Mouse (Mus musculus): ENCODE results near the gene Prkcq. TPM values are rescaled to one million over a fixed set of nuclear protein-coding genes. Genes with fewer than 3 reads are reported as not detected.
A peak's percentile ranks its signal among the peaks of the same experiment; 100 is the strongest.

Gene Prkcq
- polyA plus RNA-seq, 1 experiment from 2014 or later: 5.6 TPM

DNA sequence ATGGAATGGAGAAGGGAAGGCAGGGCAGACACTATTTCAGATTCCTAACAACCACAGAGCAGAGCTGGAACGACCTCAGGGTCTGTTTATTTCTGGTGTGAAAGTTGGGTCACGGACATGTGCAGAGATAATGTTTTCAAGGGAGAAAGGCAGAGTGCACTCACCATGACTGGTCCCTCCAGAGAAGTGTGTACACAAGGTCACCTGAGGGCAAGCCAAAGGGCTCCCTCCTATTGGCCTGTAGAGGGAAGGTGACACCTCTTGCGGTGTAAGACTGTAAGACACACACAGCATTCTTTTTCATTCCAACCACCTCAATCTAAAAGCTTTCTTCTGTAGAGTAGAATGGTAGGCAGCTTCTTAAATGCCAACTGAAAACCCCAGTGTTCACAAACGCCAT, 9.6 kb downstream of the Prkcq start:
- Histone ChIP-seq H3K4me3 (replicated peaks; ENCODE audit: low read depth, low read length) (no peak overlapping the region), H3K9ac (ENCODE audit: low read depth, low read length) (no peak overlapping the region), H3K9me3 (replicated peaks; ENCODE audit: low read length) (no peaks in the 10 kb centered on the region), H3K4me1 (replicated peaks; ENCODE audit: insufficient read depth, low read length) (no peaks in the 10 kb centered on the region), H3K27me3 (ENCODE audit: insufficient read depth, low read length) (no peaks in the 10 kb centered on the region), H3K4me2 (ENCODE audit: low read length) (no peak overlapping the region), H3K36me3 (ENCODE audit: insufficient read depth, low read length) (no peaks in the 10 kb centered on the region), H3K27ac (no peak overlapping the region)
- ATAC-seq (replicated peaks; ENCODE audit: low FRiP score, low read depth) (peak; percentile 66; the same call in 1 of the 2 replicates), DNase-seq (ENCODE audit: low spot score) (peak; percentile 22)
- TF ChIP-seq CTCF (IDR thresholded peaks at IDR 0.05; ENCODE audit: low read depth): no peak
- WGBS: 42% methylated on average over 4 of the region's 4 CpGs

DNA sequence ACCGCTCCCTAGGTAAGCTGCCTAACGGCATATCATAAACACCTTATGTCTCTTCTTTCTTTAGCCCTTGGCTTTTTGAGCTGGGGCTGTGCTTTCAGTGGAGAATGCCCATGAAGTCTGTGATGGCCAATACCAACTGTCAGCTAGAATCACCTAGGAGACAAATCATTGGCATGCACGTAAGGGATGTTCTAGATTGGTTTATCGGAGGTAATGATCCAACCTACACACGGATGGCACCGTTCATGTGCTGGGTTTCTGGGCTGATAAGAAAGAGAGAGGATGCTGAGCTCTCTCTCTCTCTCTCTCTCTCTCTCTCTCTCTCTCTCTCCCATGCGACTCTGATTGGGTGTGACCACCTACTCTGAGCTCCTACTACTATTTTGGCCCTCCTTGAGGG, 10.2 kb downstream of the Prkcq start:
- no peak overlapping the region for H3K9ac ChIP-seq (ENCODE audit: low read depth, low read length)
- H3K4me1 ChIP-seq (replicated peaks; ENCODE audit: insufficient read depth, low read length): no peaks in the 10 kb centered on the region
- H3K9me3 ChIP-seq (replicated peaks; ENCODE audit: low read length): no peaks in the 10 kb centered on the region
- H3K4me3 ChIP-seq (replicated peaks; ENCODE audit: low read depth, low read length): no peak overlapping the region
- no peak for TF ChIP-seq CTCF (IDR thresholded peaks at IDR 0.05; ENCODE audit: low read depth)
- no peak for ATAC-seq (replicated peaks; ENCODE audit: low FRiP score, low read depth)
- 92% methylated on average over 7 of the region's 7 CpGs for WGBS
- no peaks in the 10 kb centered on the region for H3K27me3 ChIP-seq (ENCODE audit: insufficient read depth, low read length)
- no peak for DNase-seq (ENCODE audit: low spot score)
- H3K4me2 ChIP-seq (ENCODE audit: low read length): no peak overlapping the region
- no peaks in the 10 kb centered on the region for H3K36me3 ChIP-seq (ENCODE audit: insufficient read depth, low read length)
- H3K27ac ChIP-seq: no peak overlapping the region

DNA sequence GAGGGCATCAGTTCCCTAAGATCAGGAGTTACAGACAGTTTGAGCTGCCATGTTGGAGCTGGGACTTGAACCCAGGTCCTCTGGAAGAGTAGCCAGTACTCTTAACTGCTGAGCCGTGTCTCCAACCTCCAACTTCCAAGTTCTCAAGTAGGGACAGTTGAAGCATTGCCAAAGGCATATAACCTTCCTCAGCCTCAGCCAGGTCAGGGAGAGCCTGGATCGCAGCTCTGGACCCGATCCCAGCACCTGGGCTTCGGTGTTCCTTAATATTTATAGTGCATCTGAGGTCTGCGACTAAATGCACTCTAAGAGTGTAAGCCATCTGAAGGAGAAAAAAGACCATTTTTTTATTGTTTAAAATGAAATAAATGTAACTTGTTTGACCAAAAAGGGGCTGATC, 12.1 kb downstream of the Prkcq start:
- Histone ChIP-seq H3K4me3 (replicated peaks; ENCODE audit: low read depth, low read length) (no peak overlapping the region), H3K4me1 (replicated peaks; ENCODE audit: insufficient read depth, low read length) (no peaks in the 10 kb centered on the region), H3K9ac (ENCODE audit: low read depth, low read length) (no peak overlapping the region), H3K4me2 (ENCODE audit: low read length) (no peak overlapping the region), H3K36me3 (ENCODE audit: insufficient read depth, low read length) (no peaks in the 10 kb centered on the region), H3K27ac (no peak overlapping the region), H3K9me3 (replicated peaks; ENCODE audit: low read length) (no peaks in the 10 kb centered on the region), H3K27me3 (ENCODE audit: insufficient read depth, low read length) (no peaks in the 10 kb centered on the region)
- TF ChIP-seq CTCF (IDR thresholded peaks at IDR 0.05; ENCODE audit: low read depth): no peak
- 70% methylated on average over 5 of the region's 5 CpGs for WGBS
- ATAC-seq (replicated peaks; ENCODE audit: low FRiP score, low read depth): no peak
- DNase-seq (ENCODE audit: low spot score): no peak

DNA sequence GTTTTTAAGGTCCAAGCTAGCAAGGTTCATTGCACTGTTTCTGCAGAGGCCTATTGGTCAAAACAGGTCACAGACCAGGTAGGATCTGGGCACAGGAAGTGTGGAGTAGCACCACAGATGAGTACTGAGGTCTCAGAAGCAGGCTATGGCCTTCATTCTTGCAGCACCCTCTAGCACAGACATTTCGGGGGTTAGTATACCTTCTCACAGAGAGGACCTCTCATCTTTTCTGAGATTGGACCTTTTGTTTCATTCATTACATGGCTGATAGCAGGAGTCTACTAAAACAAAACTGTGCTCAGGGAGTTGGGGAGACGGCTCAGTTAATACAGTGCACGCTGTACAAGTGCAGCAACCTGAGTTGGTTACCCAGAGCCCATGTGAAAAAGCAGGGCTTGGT, 14.7 kb downstream of the Prkcq start:
- no peak overlapping the region for H3K4me2 ChIP-seq (ENCODE audit: low read length)
- H3K9me3 ChIP-seq (replicated peaks; ENCODE audit: low read length): no peaks in the 10 kb centered on the region
- no peak for DNase-seq (ENCODE audit: low spot score)
- WGBS: 90% methylated on average over 3 of the region's 3 CpGs
- no peak overlapping the region for H3K27ac ChIP-seq
- TF ChIP-seq CTCF (IDR thresholded peaks at IDR 0.05; ENCODE audit: low read depth): no peak
- H3K36me3 ChIP-seq (ENCODE audit: insufficient read depth, low read length): no peaks in the 10 kb centered on the region
- no peak for ATAC-seq (replicated peaks; ENCODE audit: low FRiP score, low read depth)
- H3K4me1 ChIP-seq (replicated peaks; ENCODE audit: insufficient read depth, low read length): no peaks in the 10 kb centered on the region
- no peak overlapping the region for H3K4me3 ChIP-seq (replicated peaks; ENCODE audit: low read depth, low read length)
- H3K27me3 ChIP-seq (ENCODE audit: insufficient read depth, low read length): no peaks in the 10 kb centered on the region
- no peak overlapping the region for H3K9ac ChIP-seq (ENCODE audit: low read depth, low read length)

DNA sequence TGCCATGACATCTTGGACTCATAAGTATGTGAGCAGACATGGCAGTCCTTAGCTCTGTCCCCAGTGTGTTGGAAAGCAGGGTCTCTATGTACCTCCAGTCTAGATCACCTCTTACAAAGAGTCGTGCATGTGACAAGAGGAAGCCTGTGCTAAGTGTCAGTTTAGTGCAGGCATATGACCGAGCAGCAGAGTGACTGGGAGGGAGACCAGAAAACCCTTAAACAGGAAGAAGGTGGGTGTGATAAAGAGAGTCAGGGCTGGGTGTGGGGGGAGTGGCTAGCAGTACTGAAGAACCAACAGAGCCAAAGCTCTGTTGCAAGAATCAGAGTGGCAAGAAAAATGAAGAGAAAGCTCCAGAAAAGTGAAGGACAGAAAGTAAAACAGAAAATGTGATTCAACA, 15.3 kb downstream of the Prkcq start:
- Histone ChIP-seq H3K27me3 (ENCODE audit: insufficient read depth, low read length) (no peaks in the 10 kb centered on the region), H3K36me3 (ENCODE audit: insufficient read depth, low read length) (no peaks in the 10 kb centered on the region), H3K4me2 (ENCODE audit: low read length) (no peak overlapping the region), H3K9ac (ENCODE audit: low read depth, low read length) (no peak overlapping the region), H3K4me3 (replicated peaks; ENCODE audit: low read depth, low read length) (no peak overlapping the region), H3K27ac (no peak overlapping the region), H3K4me1 (replicated peaks; ENCODE audit: insufficient read depth, low read length) (no peaks in the 10 kb centered on the region), H3K9me3 (replicated peaks; ENCODE audit: low read length) (no peaks in the 10 kb centered on the region)
- ATAC-seq (replicated peaks; ENCODE audit: low FRiP score, low read depth): no peak
- DNase-seq (ENCODE audit: low spot score): no peak
- 38% methylated on average over 2 of the region's 2 CpGs for WGBS
- no peak for TF ChIP-seq CTCF (IDR thresholded peaks at IDR 0.05; ENCODE audit: low read depth)

DNA sequence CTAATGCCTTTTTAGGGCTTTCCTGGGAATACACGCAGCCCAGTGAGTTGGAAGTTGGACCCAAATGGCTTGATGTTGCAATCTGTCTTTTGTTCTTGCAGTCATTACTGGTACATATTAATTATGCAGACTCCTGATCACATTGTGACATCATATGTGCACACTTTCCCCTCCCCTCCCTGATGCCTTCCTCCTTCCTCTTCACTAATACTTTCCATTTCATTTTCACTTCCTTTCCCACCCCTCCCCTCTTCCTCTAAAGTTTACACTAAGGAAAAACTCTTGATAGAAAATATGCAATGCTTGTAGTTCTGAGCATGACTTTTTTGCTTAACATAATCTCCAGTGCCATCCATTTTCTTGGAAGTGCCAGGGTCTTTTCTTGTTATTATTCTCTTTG, 16.4 kb downstream of the Prkcq start:
- no peaks in the 10 kb centered on the region for H3K9me3 ChIP-seq (replicated peaks; ENCODE audit: low read length)
- no peaks in the 10 kb centered on the region for H3K27me3 ChIP-seq (ENCODE audit: insufficient read depth, low read length)
- no peak overlapping the region for H3K9ac ChIP-seq (ENCODE audit: low read depth, low read length)
- TF ChIP-seq CTCF (IDR thresholded peaks at IDR 0.05; ENCODE audit: low read depth): no peak
- H3K4me2 ChIP-seq (ENCODE audit: low read length): no peak overlapping the region
- H3K4me1 ChIP-seq (replicated peaks; ENCODE audit: insufficient read depth, low read length): no peaks in the 10 kb centered on the region
- DNase-seq (ENCODE audit: low spot score): no peak
- no peak overlapping the region for H3K27ac ChIP-seq
- 88% methylated on average over 1 of the region's 1 CpGs for WGBS
- ATAC-seq (replicated peaks; ENCODE audit: low FRiP score, low read depth): no peak
- H3K4me3 ChIP-seq (replicated peaks; ENCODE audit: low read depth, low read length): no peak overlapping the region
- no peaks in the 10 kb centered on the region for H3K36me3 ChIP-seq (ENCODE audit: insufficient read depth, low read length)

DNA sequence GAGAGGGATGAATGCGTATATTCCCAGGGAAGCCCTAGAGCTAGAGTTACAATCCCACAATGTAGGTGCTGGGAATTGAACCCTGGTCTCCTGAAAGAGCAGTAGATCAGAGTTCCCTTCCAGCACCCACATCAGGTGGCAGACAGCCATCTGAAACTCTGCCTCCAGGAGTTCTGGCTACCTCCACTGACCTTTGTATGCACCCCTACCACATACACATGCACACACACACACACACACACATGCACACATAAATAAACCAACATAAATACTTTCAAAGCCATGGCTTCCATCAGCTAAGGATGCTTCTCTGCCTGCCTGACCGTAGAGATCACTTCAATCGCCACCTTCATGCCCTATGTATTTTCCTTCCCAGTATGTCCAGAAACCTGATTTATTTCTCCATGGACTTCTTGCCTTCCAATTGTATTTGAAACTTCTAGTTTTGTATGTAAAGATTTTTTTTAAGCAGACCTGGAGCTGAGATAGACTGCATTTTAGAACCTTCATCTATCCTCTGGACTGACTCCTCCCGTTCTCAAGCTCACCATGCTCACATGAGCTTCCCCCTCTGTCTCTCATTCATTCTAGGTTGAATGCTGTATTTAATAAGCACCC, 17.4 kb downstream of the Prkcq start:
- WGBS: 86% methylated on average over 4 of the region's 4 CpGs
- no peak overlapping the region for H3K27ac ChIP-seq
- H3K27me3 ChIP-seq (ENCODE audit: insufficient read depth, low read length): no peaks in the 10 kb centered on the region
- no peak overlapping the region for H3K4me2 ChIP-seq (ENCODE audit: low read length)
- H3K9me3 ChIP-seq (replicated peaks; ENCODE audit: low read length): no peaks in the 10 kb centered on the region
- H3K9ac ChIP-seq (ENCODE audit: low read depth, low read length): no peak overlapping the region
- no peaks in the 10 kb centered on the region for H3K36me3 ChIP-seq (ENCODE audit: insufficient read depth, low read length)
- no peak overlapping the region for H3K4me3 ChIP-seq (replicated peaks; ENCODE audit: low read depth, low read length)
- no peak for TF ChIP-seq CTCF (IDR thresholded peaks at IDR 0.05; ENCODE audit: low read depth)
- ATAC-seq (replicated peaks; ENCODE audit: low FRiP score, low read depth) (no peak), DNase-seq (ENCODE audit: low spot score) (no peak)
- H3K4me1 ChIP-seq (replicated peaks; ENCODE audit: insufficient read depth, low read length): no peaks in the 10 kb centered on the region

Data from kidney, postnatal 0 days (tissue).